Mouse (Mus musculus): ENCODE data around the gene Rps6kb2.

Gene Rps6kb2

GRCm38 (mm10) chr19:4189051-4189620 is 26.0 kb upstream of the Rps6kb2 start:
- no peak for DNase-seq (ENCODE audit: extremely low spot score, low spot score)

- no peak for DNase-seq (ENCODE audit: extremely low spot score, low spot score)
Observed at GRCm38 (mm10) chr19:4187303-4187702, 24.1 kb upstream of the Rps6kb2 start.

GRCm38 (mm10) chr19:4184976-4185975 is 22.1 kb upstream of the Rps6kb2 start:
- DNase-seq (ENCODE audit: extremely low spot score, low spot score) = no peak

GRCm38 (mm10) chr19:4183689-4184088 is 20.5 kb upstream of the Rps6kb2 start:
- no peak for DNase-seq (ENCODE audit: extremely low spot score, low spot score)

- DNase-seq (ENCODE audit: extremely low spot score, low spot score) = no peak
Observed at GRCm38 (mm10) chr19:4181892-4182291, 18.7 kb upstream of the Rps6kb2 start.

- DNase-seq (ENCODE audit: extremely low spot score, low spot score) = no peak
Observed at GRCm38 (mm10) chr19:4180411-4180810, 17.3 kb upstream of the Rps6kb2 start.

- no peak for DNase-seq (ENCODE audit: extremely low spot score, low spot score)
Observed at GRCm38 (mm10) chr19:4175368-4175947, 12.3 kb upstream of the Rps6kb2 start, which contains the start of gene Carns1. Gene Carns1, minus strand, starts transcription at chr19:4175479.

- DNase-seq (ENCODE audit: extremely low spot score, low spot score) = no peak
Observed at GRCm38 (mm10) chr19:4172925-4173324, 9.8 kb upstream of the Rps6kb2 start.

- DNase-seq (ENCODE audit: extremely low spot score, low spot score) = no peak
Observed at GRCm38 (mm10) chr19:4171393-4172290, 8.5 kb upstream of the Rps6kb2 start.

GRCm38 (mm10) chr19:4170723-4171392 is 7.7 kb upstream of the Rps6kb2 start:
- no peak for DNase-seq (ENCODE audit: extremely low spot score, low spot score)

- no peak for DNase-seq (ENCODE audit: extremely low spot score, low spot score)
Observed at GRCm38 (mm10) chr19:4169810-4170209, 6.7 kb upstream of the Rps6kb2 start.

GRCm38 (mm10) chr19:4169378-4169784 is 6.2 kb upstream of the Rps6kb2 start:
- peak; percentile 99 for DNase-seq (ENCODE audit: extremely low spot score, low spot score)

- no peak for DNase-seq (ENCODE audit: extremely low spot score, low spot score)
Observed at GRCm38 (mm10) chr19:4166678-4167476, 3.7 kb upstream of the Rps6kb2 start.

GRCm38 (mm10) chr19:4164721-4165120 is 1.6 kb upstream of the Rps6kb2 start:
- no peak for DNase-seq (ENCODE audit: extremely low spot score, low spot score)

GRCm38 (mm10) chr19:4164100-4164499 is 946 bp upstream of the Rps6kb2 start:
- no peak for DNase-seq (ENCODE audit: extremely low spot score, low spot score)

- no peak for DNase-seq (ENCODE audit: extremely low spot score, low spot score)
Observed at GRCm38 (mm10) chr19:4163543-4163887, 361 bp upstream of the Rps6kb2 start.

- DNase-seq (ENCODE audit: extremely low spot score, low spot score) = no peak
Observed at GRCm38 (mm10) chr19:4159049-4159448, 4.1 kb downstream of the Rps6kb2 start.

GRCm38 (mm10) chr19:4156771-4157170 is 6.4 kb downstream of the Rps6kb2 start:
- no peak for DNase-seq (ENCODE audit: extremely low spot score, low spot score)

GRCm38 (mm10) chr19:4156073-4156579 is 7.0 kb downstream of the Rps6kb2 start:
- DNase-seq (ENCODE audit: extremely low spot score, low spot score) = no peak

Data from neural tube, embryonic 10.5 days (tissue).